Mouse (Mus musculus) CH12.LX (cell line): ENCODE results near the gene Atp5mpl.

ENCODE experiments used
- CHD2 ChIP-seq: IDR thresholded peaks from 2 replicates; pipeline ENCODE4 v1.6.1; 2011; ENCODE audit warnings: low read length, improper control_type of control experiment
- CTCF ChIP-seq, 2 experiments: IDR thresholded peaks in 1 of 2; conservative IDR thresholded peaks in 1 of 2; 2 replicates each; pipeline ENCODE4 v1.5.1; 2011 to 2012; ENCODE audit warnings: low read depth in 2 of 2, low read length in 2 of 2, improper control_type of control experiment in 1 of 2, inconsistent platforms in 1 of 2, mild to moderate bottlenecking in 1 of 2, moderate library complexity in 1 of 2
- EP300 ChIP-seq: IDR thresholded peaks from 2 replicates; pipeline ENCODE4 v1.6.1; 2011; ENCODE audit warnings: low read length, improper control_type of control experiment
- HCFC1 ChIP-seq: IDR thresholded peaks from 2 replicates; pipeline ENCODE4 v1.6.1; 2012; ENCODE audit warnings: low read depth, mild to moderate bottlenecking, inconsistent platforms, low read length, improper control_type of control experiment
- MAX ChIP-seq: IDR thresholded peaks from 2 replicates; pipeline ENCODE4 v1.6.1; 2011; ENCODE audit warnings: low read length, improper control_type of control experiment
- MXI1 ChIP-seq: IDR thresholded peaks from 2 replicates; pipeline ENCODE4 v1.6.1; 2011; ENCODE audit warnings: mild to moderate bottlenecking, low read depth, low read length, improper control_type of control experiment
- TBP ChIP-seq: conservative IDR thresholded peaks from 2 replicates; pipeline ENCODE4 v1.6.1; 2011; ENCODE audit warnings: low read depth, low read length, improper control_type of control experiment
- USF1 ChIP-seq: IDR thresholded peaks from 2 replicates; pipeline ENCODE4 v1.6.1; 2014; ENCODE audit warnings: low read depth, mild to moderate bottlenecking, inconsistent platforms, low read length, improper control_type of control experiment
- USF2 ChIP-seq: conservative IDR thresholded peaks from 2 replicates; pipeline ENCODE4 v1.6.1; 2011; ENCODE audit warnings: low read depth, low read length, improper control_type of control experiment

GRCm38 (mm10) chr12:111951701-111952100, 15.1 kb downstream of the Atp5mpl start:
- TF ChIP-seq USF2 = no peak
- no peak for TF ChIP-seq MAX
- no peak for TF ChIP-seq EP300
- no peak for TF ChIP-seq CTCF (conservative IDR thresholded peaks at IDR 0.05 in 1 of 2, IDR thresholded peaks at IDR 0.05 in 1 of 2; ENCODE audit: low read depth in 2 of 2, low read length in 2 of 2)
- no peak for TF ChIP-seq TBP
- TF ChIP-seq HCFC1 = no peak
- no peak for TF ChIP-seq USF1
- TF ChIP-seq CHD2 = no peak
- no peak for TF ChIP-seq MXI1
